Comparison of ENCODE assay signal across 9 mouse cellular contexts in the genomic region with DNA sequence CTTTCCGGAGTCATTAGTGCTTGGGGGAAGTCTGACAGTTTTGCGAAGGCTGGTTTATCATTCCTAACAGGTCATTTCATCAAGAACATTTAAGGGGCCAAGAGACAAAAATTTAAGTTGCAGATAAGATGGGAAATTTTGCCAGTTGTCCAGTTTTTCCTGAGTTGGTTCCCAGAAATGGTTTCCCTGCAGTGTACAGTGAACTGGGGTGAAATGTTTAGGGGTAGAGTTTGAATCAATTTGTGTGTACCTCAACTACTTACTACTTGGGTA. TPM values are rescaled to one million over a fixed set of nuclear protein-coding genes. Genes with fewer than 3 reads are reported as not detected.
DNase-seq lines count a peak whose midpoint lies in the region; ATAC-seq and TF ChIP-seq lines count a peak whose summit lies in the region.
"Had no signal": no experiment of that assay in that cellular context is flagged by ENCODE, and none has a peak within 500 bp of the region (broad histone marks: within the 10 kb centered on the region; RNA-seq: fewer than 3 reads in every experiment).

No protein-coding gene starts in this region.

- DNase-seq in kidney, adult 2 months, result no peak
- DNase-seq in kidney, adult 11 months, result no peak
- peak; percentile 23 for DNase-seq in Muller cell, postnatal 12 days (ENCODE audit: inconsistent ontology term)
- no peak for DNase-seq in midbrain, embryonic 14.5 days
- DNase-seq in cerebellum, postnatal 14 days, result no peak
- no peak for DNase-seq in ovary, postnatal 14 days (ENCODE audit: low spot score)
- DNase-seq in embryo, embryonic 10.5 days (ENCODE audit: low spot score), result no peak
- DNase-seq: gastrocnemius, postnatal 36 days had no signal

- peak overlapping the region; percentile 89 for H3K9ac ChIP-seq in hindbrain, embryonic 13.5 days
- peak overlapping the region; percentile 76; the same call in 1 of the 2 replicates for H3K9ac ChIP-seq in midbrain, embryonic 14.5 days (replicated peaks; ENCODE audit: low read length)

- H3K9me3 ChIP-seq in hindbrain, embryonic 13.5 days, result no peaks in the 10 kb centered on the region
- no peaks in the 10 kb centered on the region for H3K9me3 ChIP-seq in midbrain, embryonic 14.5 days (ENCODE audit: control insufficient read depth, low read length)

- 1% methylated on average over 2 of the region's 2 CpGs for WGBS in kidney, adult 2 months
- WGBS in hindbrain, embryonic 13.5 days, result 3% methylated on average over 2 of the region's 2 CpGs
- WGBS in midbrain, embryonic 14.5 days, result 0% methylated on average over 2 of the region's 2 CpGs

- no peaks in the 10 kb centered on the region for H3K27me3 ChIP-seq in kidney, adult 2 months (replicated peaks; ENCODE audit: control insufficient read depth, insufficient read depth, low read length)
- H3K27me3 ChIP-seq in hindbrain, embryonic 13.5 days, result no peaks in the 10 kb centered on the region
- H3K27me3 ChIP-seq in midbrain, embryonic 14.5 days (ENCODE audit: control insufficient read depth, insufficient read depth, low read length), result no peaks in the 10 kb centered on the region

- TF ChIP-seq POLR2A in kidney, adult 2 months (IDR thresholded peaks at IDR 0.05; ENCODE audit: low read depth, low read length), result no peak

- H3K27ac ChIP-seq in kidney, adult 2 months (ENCODE audit: insufficient read depth, low read depth, low read length), result no peak overlapping the region
- no peak overlapping the region for H3K27ac ChIP-seq in hindbrain, embryonic 13.5 days
- H3K27ac ChIP-seq in midbrain, embryonic 14.5 days (replicated peaks; ENCODE audit: low read depth, low read length), result 0 out of 2 replicates have a peak overlapping the region, but pooled peaks have one; percentile 37

- peaks cover 13% of the 10 kb centered on the region; the same call in 1 of the 2 replicates for H3K4me1 ChIP-seq in kidney, adult 2 months (ENCODE audit: control insufficient read depth, insufficient read depth, low read length)
- H3K4me1 ChIP-seq in hindbrain, embryonic 13.5 days (replicated peaks), result peaks cover 21% of the 10 kb centered on the region
- peaks cover 15% of the 10 kb centered on the region for H3K4me1 ChIP-seq in midbrain, embryonic 14.5 days (ENCODE audit: control insufficient read depth, insufficient read depth, low read length)

- TF ChIP-seq CTCF in kidney, adult 2 months (conservative IDR thresholded peaks at IDR 0.05; ENCODE audit: insufficient read depth, insufficient read length, low read depth, low read length), result no peak

- H3K4me3 ChIP-seq in kidney, adult 2 months (ENCODE audit: insufficient read depth, low read depth, low read length), result peak overlapping the region; percentile 81
- H3K4me3 ChIP-seq in hindbrain, embryonic 13.5 days, result peak overlapping the region; percentile 87
- H3K4me3 ChIP-seq in midbrain, embryonic 14.5 days (replicated peaks; ENCODE audit: low read depth, low read length), result peak overlapping the region; percentile 86

- H3K4me2 ChIP-seq in hindbrain, embryonic 13.5 days, result peak overlapping the region; percentile 91
- H3K4me2 ChIP-seq in midbrain, embryonic 14.5 days (ENCODE audit: low read length), result peak overlapping the region; percentile 89

- ATAC-seq in hindbrain, embryonic 13.5 days (ENCODE audit: low FRiP score), result no peak
- ATAC-seq in midbrain, embryonic 14.5 days (ENCODE audit: low FRiP score, low TSS enrichment), result no peak

- no peaks in the 10 kb centered on the region for H3K36me3 ChIP-seq in kidney, adult 2 months (ENCODE audit: control insufficient read depth, insufficient read depth, low read length)
- H3K36me3 ChIP-seq in hindbrain, embryonic 13.5 days, result no peaks in the 10 kb centered on the region
- no peaks in the 10 kb centered on the region for H3K36me3 ChIP-seq in midbrain, embryonic 14.5 days (ENCODE audit: control insufficient read depth, insufficient read depth, low read length)

RNA-seq across cellular contexts. Expression of a gene that starts 1.2 kb away (rescaled TPM):
- polyA plus RNA-seq in kidney, adult 2 months (2012; rRNA removed), result 21.2 and 34.0 TPM in 2 replicates
- polyA plus RNA-seq in hindbrain, embryonic 13.5 days (2015; fragmentation: Nextera tagmentation; extraction: Ambion mirVana), result 32.0 and 37.5 TPM in 2 replicates
- polyA plus RNA-seq in midbrain, embryonic 14.5 days (2014; fragmentation: Nextera tagmentation; extraction: Ambion mirVana), result 31.6 and 52.6 TPM in 2 replicates
